Mouse (Mus musculus) B cell, adult 67 days (primary cell): ENCODE results near the gene Olfr62. TPM values are rescaled to one million over a fixed set of nuclear protein-coding genes. Genes with fewer than 3 reads are reported as not detected.

Experiments used
- total RNA-seq, 2 experiments: library from RNA; stranded (reverse); gene quantifications; 4 replicates each; pipeline ENCODE4 v1.2.4; 2023

Olfr62 gene
- not detected for total RNA-seq

GRCm38 (mm10) chr4:118658652-118659051 is at the start of gene Olfr62:
Gene Olfr62 (plus strand): TSS chr4:118658952.

GRCm38 (mm10) chr4:118620279-118620966 is 38.3 kb upstream of the Olfr62 start, which contains the start of the genes Cfap57 and Ebna1bp2:
Gene Cfap57 (minus strand): TSS chr4:118620777.
Gene Ebna1bp2 (plus strand): TSS chr4:118620799.

DNA sequence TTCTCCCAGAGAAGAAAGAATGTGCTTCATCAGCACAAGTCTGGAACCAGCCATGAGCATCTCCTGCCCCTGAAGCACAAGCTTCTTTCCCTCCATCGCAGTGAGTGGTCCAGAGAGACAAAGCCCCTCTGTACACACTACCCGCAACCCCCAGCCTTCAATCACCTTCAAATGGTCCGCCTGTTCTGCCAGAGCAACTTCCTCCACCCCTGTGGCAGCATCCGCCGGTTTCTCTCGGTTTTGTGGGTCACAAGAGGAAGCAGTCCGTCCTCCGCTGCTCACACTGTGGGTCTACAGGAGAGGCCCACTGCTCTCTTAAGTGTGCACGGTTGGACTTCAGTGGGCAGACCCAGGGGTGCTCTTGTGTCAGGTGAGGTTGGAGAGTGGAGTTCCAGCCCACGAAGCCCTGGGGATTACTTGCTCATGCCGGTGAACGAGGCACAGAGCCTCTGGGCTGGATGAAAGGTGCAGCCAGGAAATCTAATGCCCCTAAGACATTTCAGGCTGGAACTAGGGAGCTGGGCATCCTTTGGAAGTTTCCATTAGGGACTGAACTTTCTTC is 33.7 kb downstream of the Olfr62 start, which contains the start of gene Olfr1342:
Olfr1342 (minus strand) TSS at position 345 of the 562 bp plus-strand sequence.

DNA sequence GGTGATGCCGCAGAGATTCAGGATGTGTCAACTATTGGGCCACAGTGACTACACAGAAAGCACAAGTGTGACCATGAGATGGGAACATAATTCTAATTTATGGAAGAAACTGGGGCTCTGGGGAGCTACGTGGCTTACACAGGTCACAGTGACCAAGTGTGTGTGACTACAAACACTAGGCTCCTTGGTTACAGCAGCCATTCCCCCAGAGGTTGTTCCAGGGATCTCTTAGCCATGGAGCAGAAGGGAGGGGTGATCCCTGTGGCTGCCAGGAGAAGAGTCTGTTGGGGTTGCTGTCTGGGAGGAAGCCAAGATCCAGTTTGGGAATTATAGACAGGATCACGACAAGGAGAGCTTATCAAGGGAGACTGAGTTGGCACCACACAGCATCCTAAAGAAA is 44.5 kb downstream of the Olfr62 start, which contains the start of gene Olfr1341:
Olfr1341 (plus strand) TSS at position 301 of the 400 bp plus-strand sequence.

Other genes starting within 250 kb of the Olfr62 start
- 10 to 100 TPM; 89.8 to 96.3 TPM for gene Szt2, start 249.7 kb upstream of the Olfr62 start, total RNA-seq
- 10 to 100 TPM; 60.8 to 78.1 TPM for gene Med8, start 249.6 kb upstream of the Olfr62 start, total RNA-seq
- gene Elovl1, start 230.9 kb upstream of the Olfr62 start, total RNA-seq = 10 to 100 TPM; 57.7 to 65.9 TPM
- gene Cdc20, start 221.6 kb upstream of the Olfr62 start, total RNA-seq = 1 to 10 TPM; 3.4 to 3.9 TPM
- gene Mpl, start 201.4 kb upstream of the Olfr62 start, total RNA-seq = under 1 TPM in 1 of 2 experiments, not detected in 1; 0.26 TPM
- gene Tie1, start 168.9 kb upstream of the Olfr62 start, total RNA-seq = under 1 TPM in 1 of 2 experiments, not detected in 1; 0.23 TPM
- gene 2610528J11Rik, start 132.0 kb upstream of the Olfr62 start, total RNA-seq = not detected
- gene Tmem125, start 114.9 kb upstream of the Olfr62 start, total RNA-seq = not detected
- gene Cfap57, start 38.2 kb upstream of the Olfr62 start, total RNA-seq = not detected
- 10 to 100 TPM; 62.6 to 70.9 TPM for gene Ebna1bp2, start 38.2 kb upstream of the Olfr62 start, total RNA-seq
- gene Olfr1342, start 33.8 kb downstream of the Olfr62 start, total RNA-seq = not detected
- gene Olfr1341, start 44.6 kb downstream of the Olfr62 start, total RNA-seq = not detected
- not detected for gene Olfr1340, start 61.2 kb downstream of the Olfr62 start, total RNA-seq
- not detected for gene Olfr1339, start 73.2 kb downstream of the Olfr62 start, total RNA-seq
- gene Olfr1338, start 99.8 kb downstream of the Olfr62 start, total RNA-seq = not detected
- not detected for gene Olfr1337, start 123.6 kb downstream of the Olfr62 start, total RNA-seq
- gene Olfr1335, start 151.0 kb downstream of the Olfr62 start, total RNA-seq = not detected
- gene Olfr1333, start 177.3 kb downstream of the Olfr62 start, total RNA-seq = not detected
- gene Olfr1331, start 205.7 kb downstream of the Olfr62 start, total RNA-seq = not detected
- not detected for gene Olfr1330, start 229.6 kb downstream of the Olfr62 start, total RNA-seq